Mouse (Mus musculus): ENCODE measurements around the gene Actr6. TPM values are rescaled to one million over a fixed set of nuclear protein-coding genes. Genes with fewer than 3 reads are reported as not detected.
A peak's percentile ranks its signal among the peaks of the same experiment; 100 is the strongest.

Gene Actr6
- total and polyA plus RNA-seq, 3 experiments, result 14.4 to 414 (median 15.3) TPM

DNA sequence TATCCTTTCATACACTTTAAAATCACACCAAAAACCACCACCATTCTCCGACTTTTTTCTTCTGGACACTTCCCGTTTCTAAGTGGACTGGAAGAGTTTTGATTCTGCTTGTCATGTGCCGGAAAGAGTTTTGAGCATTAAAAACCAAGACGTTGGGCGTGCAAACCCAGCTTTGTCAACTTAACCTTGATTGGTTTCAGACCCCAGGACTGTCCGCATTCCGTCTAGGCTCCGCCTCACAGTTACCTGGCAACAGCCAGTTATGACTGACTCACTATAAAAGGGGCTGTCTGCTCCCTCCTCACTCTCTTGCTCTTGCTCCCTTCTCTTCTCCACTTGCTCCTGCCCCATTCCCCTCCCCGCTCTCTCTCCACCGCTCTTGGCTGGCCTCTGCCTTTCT, 23.4 kb downstream of the Actr6 start:
- Histone ChIP-seq H3K4me3 (ENCODE audit: control insufficient read depth in 1 of 2, insufficient read depth in 1 of 2, low read depth in 2 of 2, low read length in 2 of 2) (no peak overlapping the region), H3K27me3 (ENCODE audit: control insufficient read depth in 1 of 2, insufficient read depth in 2 of 2, low read length in 2 of 2) (no peaks in the 10 kb centered on the region; a peak in 1 of 4 replicates), H3K36me3 (ENCODE audit: control insufficient read depth in 1 of 2, insufficient read depth in 2 of 2, low read length in 2 of 2) (no peaks in the 10 kb centered on the region; a peak in 2 of 4 replicates), H3K79me2 (ENCODE audit: control insufficient read depth, insufficient read depth, low read length, poor library complexity) (no peaks in the 10 kb centered on the region), H3K27ac (ENCODE audit: control insufficient read depth, low read depth, low read length) (no peak overlapping the region), H3K4me1 (ENCODE audit: control insufficient read depth in 1 of 2, insufficient read depth in 2 of 2, low read length in 2 of 2) (no peaks in the 10 kb centered on the region), H3K9me3 (replicated peaks; ENCODE audit: insufficient read depth, low read length) (no peaks in the 10 kb centered on the region), H3K9ac (ENCODE audit: control insufficient read depth, low read depth, low read length, poor library complexity, severe bottlenecking) (no peak overlapping the region)
- TF ChIP-seq ZMIZ1 (IDR thresholded peaks at IDR 0.05; ENCODE audit: low read depth, low read length) (no peak), USF1 (IDR thresholded peaks at IDR 0.05; ENCODE audit: low read depth, low read length) (no peak), ELF1 (IDR thresholded peaks at IDR 0.05; ENCODE audit: low read depth, low read length) (no peak), MAX (IDR thresholded peaks at IDR 0.05; ENCODE audit: low read length) (no peak), CHD1 (IDR thresholded peaks at IDR 0.05; ENCODE audit: low read depth, low read length) (no peak), EP300 (IDR thresholded peaks at IDR 0.05; ENCODE audit: low read depth in 1 of 2, low read length in 2 of 2) (no peak)
- no peak for DNase-seq (ENCODE audit: low read depth, low spot score)

DNA sequence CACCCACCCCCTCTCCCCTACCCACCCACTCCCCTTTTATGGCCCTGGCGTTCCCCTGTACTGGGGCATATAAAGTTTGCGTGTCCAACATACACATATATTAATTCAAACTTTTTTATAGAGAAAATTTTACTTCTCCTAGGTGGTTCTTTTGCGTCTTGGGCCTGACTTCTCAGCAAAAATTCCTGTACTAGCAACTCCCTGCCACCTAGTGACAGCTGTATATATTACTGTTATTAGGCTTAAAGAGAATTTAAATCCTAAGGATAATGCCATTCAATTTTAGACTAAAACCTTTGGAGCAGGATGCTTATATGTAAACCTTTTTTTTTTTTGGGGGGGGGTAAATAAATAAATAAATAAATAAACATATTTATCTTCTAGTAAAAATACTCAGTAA, 24.7 kb downstream of the Actr6 start:
- no peaks in the 10 kb centered on the region for H3K4me1 ChIP-seq (ENCODE audit: control insufficient read depth in 1 of 2, insufficient read depth in 2 of 2, low read length in 2 of 2)
- peak; percentile 40 for DNase-seq (ENCODE audit: low read depth, low spot score)

DNA sequence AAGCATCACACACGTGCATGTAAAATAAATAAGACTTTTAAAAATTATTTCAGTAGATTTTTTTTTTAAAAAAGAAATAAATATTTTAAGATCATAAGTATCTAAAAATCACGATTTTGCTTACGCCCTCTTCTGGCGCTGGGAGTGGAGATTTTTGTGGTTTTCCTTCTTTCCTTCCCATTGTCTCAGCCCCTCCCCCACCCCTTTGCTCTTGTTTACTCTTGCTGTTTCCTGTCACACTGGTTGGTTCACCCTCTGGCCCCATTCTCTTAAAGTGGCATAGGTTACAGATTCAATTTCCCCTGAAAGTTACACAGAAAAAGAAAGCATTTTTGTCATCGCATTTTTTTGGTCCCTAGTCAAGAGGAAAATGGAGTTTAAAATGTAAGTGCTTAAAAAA, 29.1 kb downstream of the Actr6 start:
- H3K36me3 ChIP-seq (ENCODE audit: control insufficient read depth in 1 of 2, insufficient read depth in 2 of 2, low read length in 2 of 2), result peaks cover 0 to 2% of the 10 kb centered on the region in 2 experiments; a peak in 2 of 4 replicates
- TF ChIP-seq ZC3H11A (IDR thresholded peaks at IDR 0.05; ENCODE audit: low read depth, low read length) (no peak), HCFC1 (IDR thresholded peaks at IDR 0.05; ENCODE audit: low read depth, low read length) (no peak), ZKSCAN1 (IDR thresholded peaks at IDR 0.05; ENCODE audit: low read depth, low read length) (no peak), MAFK (IDR thresholded peaks at IDR 0.05; ENCODE audit: borderline replicate concordance, low read depth, low read length) (no peak), SMC3 (IDR thresholded peaks at IDR 0.05; ENCODE audit: low read depth, low read length) (no peak), JUND (IDR thresholded peaks at IDR 0.05; ENCODE audit: low read depth, low read length) (no peak), E2F4 (IDR thresholded peaks at IDR 0.05; ENCODE audit: borderline replicate concordance, low read depth, low read length) (no peak)
- no peaks in the 10 kb centered on the region; a peak in 1 of 4 replicates for H3K27me3 ChIP-seq (ENCODE audit: control insufficient read depth in 1 of 2, insufficient read depth in 2 of 2, low read length in 2 of 2)
- H3K9ac ChIP-seq (ENCODE audit: control insufficient read depth, low read depth, low read length, poor library complexity, severe bottlenecking), result no peak overlapping the region
- no peak overlapping the region for H3K27ac ChIP-seq (ENCODE audit: control insufficient read depth, low read depth, low read length)
- no peaks in the 10 kb centered on the region for H3K79me2 ChIP-seq (ENCODE audit: control insufficient read depth, insufficient read depth, low read length, poor library complexity)
- no peak overlapping the region for H3K4me3 ChIP-seq (ENCODE audit: control insufficient read depth in 1 of 2, insufficient read depth in 1 of 2, low read depth in 2 of 2, low read length in 2 of 2)
- H3K4me1 ChIP-seq (ENCODE audit: control insufficient read depth in 1 of 2, insufficient read depth in 2 of 2, low read length in 2 of 2), result no peaks in the 10 kb centered on the region; a peak in 2 of 4 replicates
- no peak for DNase-seq (ENCODE audit: low read depth, low spot score)
- no peaks in the 10 kb centered on the region for H3K9me3 ChIP-seq (replicated peaks; ENCODE audit: insufficient read depth, low read length)

More for the DNA sequence above, 24.7 kb downstream of the Actr6 start:
- Histone ChIP-seq H3K4me3 (ENCODE audit: control insufficient read depth in 1 of 2, insufficient read depth in 1 of 2, low read depth in 2 of 2, low read length in 2 of 2) (no peak overlapping the region), H3K27me3 (ENCODE audit: control insufficient read depth in 1 of 2, insufficient read depth in 2 of 2, low read length in 2 of 2) (no peaks in the 10 kb centered on the region; a peak in 1 of 4 replicates), H3K36me3 (ENCODE audit: control insufficient read depth in 1 of 2, insufficient read depth in 2 of 2, low read length in 2 of 2) (no peaks in the 10 kb centered on the region), H3K27ac (ENCODE audit: control insufficient read depth, low read depth, low read length) (no peak overlapping the region), H3K9me3 (replicated peaks; ENCODE audit: insufficient read depth, low read length) (no peaks in the 10 kb centered on the region), H3K9ac (ENCODE audit: control insufficient read depth, low read depth, low read length, poor library complexity, severe bottlenecking) (no peak overlapping the region), H3K79me2 (ENCODE audit: control insufficient read depth, insufficient read depth, low read length, poor library complexity) (no peaks in the 10 kb centered on the region)
- TF ChIP-seq TCF12 (IDR thresholded peaks at IDR 0.05; ENCODE audit: low read depth, low read length), result no peak
- no peak for TF ChIP-seq SIN3A (IDR thresholded peaks at IDR 0.05; ENCODE audit: low read length)
- no peak for TF ChIP-seq MYC (IDR thresholded peaks at IDR 0.05; ENCODE audit: low read depth, low read length)
- TF ChIP-seq SMC3 (IDR thresholded peaks at IDR 0.05; ENCODE audit: low read depth, low read length), result peak; percentile 38
- peak; percentile 40 for TF ChIP-seq RAD21 (IDR thresholded peaks at IDR 0.05; ENCODE audit: low read depth, low read length)
- TF ChIP-seq MAX (IDR thresholded peaks at IDR 0.05; ENCODE audit: low read length), result no peak
- no peak for TF ChIP-seq JUND (IDR thresholded peaks at IDR 0.05; ENCODE audit: low read depth, low read length)
- no peak for TF ChIP-seq GATA1 (IDR thresholded peaks at IDR 0.05; ENCODE audit: low read depth, low read length)
- TF ChIP-seq CTCF (IDR thresholded peaks at IDR 0.05 in 2 of 3, conservative IDR thresholded peaks at IDR 0.05 in 1 of 3; ENCODE audit: control insufficient read depth in 1 of 3, insufficient read depth in 1 of 3, low read depth in 2 of 3, low read length in 3 of 3, poor library complexity in 1 of 3, severe bottlenecking in 1 of 3), result peak in 1 of 3 experiments; percentile 31; a peak in 2 of 6 replicates
- TF ChIP-seq EP300 (IDR thresholded peaks at IDR 0.05; ENCODE audit: low read depth in 1 of 2, low read length in 2 of 2), result no peak
- no peak for TF ChIP-seq GABPA (IDR thresholded peaks at IDR 0.05; ENCODE audit: low read depth, low read length)
